Mouse (Mus musculus) spleen, postnatal 36 days (tissue): ENCODE measurements around the gene Nfib.

ENCODE experiments used
- DNase-seq, 2 experiments: peaks; one replicate each; pipeline ENCODE4 v3.0.0; 2022; ENCODE audit warnings: low spot score in 2 of 2, mixed read lengths in 1 of 2

The Nfib gene

GRCm38 (mm10) chr4:82624285-82625045 is 81.1 kb downstream of the Nfib start:
- DNase-seq = no peak

GRCm38 (mm10) chr4:82623835-82624234 is 81.7 kb downstream of the Nfib start:
- no peak for DNase-seq

GRCm38 (mm10) chr4:82623081-82623538 is 82.4 kb downstream of the Nfib start:
- no peak for DNase-seq

- DNase-seq = peak; percentile 12 to 15
Measured at GRCm38 (mm10) chr4:82622321-82622836, 83.2 kb downstream of the Nfib start.

- DNase-seq = no peak
Measured at GRCm38 (mm10) chr4:82619539-82619941, 86.0 kb downstream of the Nfib start.

GRCm38 (mm10) chr4:82619003-82619402 is 86.5 kb downstream of the Nfib start:
- no peak for DNase-seq

- DNase-seq = no peak
Measured at GRCm38 (mm10) chr4:82617257-82617656, 88.3 kb downstream of the Nfib start.

GRCm38 (mm10) chr4:82615712-82616111 is 89.8 kb downstream of the Nfib start:
- DNase-seq = no peak

GRCm38 (mm10) chr4:82614466-82614805 is 91.1 kb downstream of the Nfib start:
- DNase-seq = no peak

- DNase-seq = no peak
Measured at GRCm38 (mm10) chr4:82613606-82614465, 91.7 kb downstream of the Nfib start.

GRCm38 (mm10) chr4:82609676-82610075 is 95.9 kb downstream of the Nfib start:
- no peak for DNase-seq

- no peak for DNase-seq
Measured at GRCm38 (mm10) chr4:82608768-82609610, 96.6 kb downstream of the Nfib start.

- no peak for DNase-seq
Measured at GRCm38 (mm10) chr4:82607266-82607665, 98.3 kb downstream of the Nfib start.

GRCm38 (mm10) chr4:82606351-82606750 is 99.2 kb downstream of the Nfib start:
- no peak for DNase-seq

GRCm38 (mm10) chr4:82605034-82605784 is 100.3 kb downstream of the Nfib start:
- DNase-seq = no peak

- no peak for DNase-seq
Measured at GRCm38 (mm10) chr4:82604501-82604900, 101.0 kb downstream of the Nfib start.

- no peak for DNase-seq
Measured at GRCm38 (mm10) chr4:82600636-82601035, 104.9 kb downstream of the Nfib start.

- no peak for DNase-seq
Measured at GRCm38 (mm10) chr4:82598436-82598835, 107.1 kb downstream of the Nfib start.

GRCm38 (mm10) chr4:82593681-82594666 is 111.6 kb downstream of the Nfib start:
- DNase-seq = no peak
